Mouse (Mus musculus): Measurements from ENCODE around the gene Ccnk.

Gene Ccnk

GRCm38 (mm10) chr12:108246759-108247500 lies 67.6 kb downstream of the Ccnk start:
- no peak for DNase-seq (ENCODE audit: low spot score)

GRCm38 (mm10) chr12:108249019-108249418 lies 69.6 kb downstream of the Ccnk start:
- no peak for DNase-seq (ENCODE audit: low spot score)

GRCm38 (mm10) chr12:108249522-108249921 lies 70.1 kb downstream of the Ccnk start:
- DNase-seq (ENCODE audit: low spot score) = no peak

GRCm38 (mm10) chr12:108251034-108251792 lies 71.8 kb downstream of the Ccnk start:
- no peak for DNase-seq (ENCODE audit: low spot score)

DNA sequence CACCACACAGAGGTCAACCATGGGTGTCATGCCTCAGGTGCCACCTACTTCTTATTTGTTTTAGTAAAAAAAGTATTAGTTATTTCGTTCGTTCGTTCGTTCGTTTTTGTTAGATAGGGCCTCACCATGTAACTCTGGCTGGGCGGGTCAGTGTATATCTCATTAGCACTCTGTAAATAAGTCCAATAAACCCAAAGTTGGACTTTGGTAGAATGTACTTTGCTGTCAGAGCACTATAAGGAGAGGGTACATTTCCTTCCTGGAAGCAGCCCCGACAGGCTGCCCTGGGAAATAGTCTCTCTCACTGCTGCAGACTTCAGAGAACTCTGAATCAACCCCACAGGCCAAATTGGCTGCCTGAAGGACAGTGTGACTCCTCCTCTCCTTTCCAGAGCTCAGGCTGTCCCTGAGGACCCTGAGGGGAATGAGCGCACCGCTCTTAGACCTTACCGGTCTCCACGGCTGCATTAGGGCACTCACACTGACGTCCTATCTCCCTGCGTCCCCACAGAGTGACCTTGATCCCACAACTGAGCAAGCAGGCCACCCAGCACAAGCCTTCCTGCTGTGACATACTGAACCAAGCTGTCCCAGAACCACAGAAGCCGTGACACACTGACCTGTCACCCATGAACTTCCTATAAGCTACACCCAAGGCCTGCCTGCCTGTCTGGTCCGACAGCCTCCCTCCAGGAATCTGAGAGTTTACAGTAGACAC lies 72.6 kb downstream of the Ccnk start:
- no peak for DNase-seq (ENCODE audit: low spot score)
